Mouse (Mus musculus): ENCODE results near the gene Knl1. TPM values are rescaled to one million over a fixed set of nuclear protein-coding genes. Genes with fewer than 3 reads are reported as not detected.
A peak's percentile ranks its signal among the peaks of the same experiment; 100 is the strongest.
"Not testable (repeated sequence)": the region's sequence is repeated elsewhere in the genome, so short reads cannot be mapped to it uniquely, and the experiment has no call there.

The Knl1 gene
- 4.3 and 4.7 TPM in 2 replicates for total RNA-seq (2017)

DNA sequence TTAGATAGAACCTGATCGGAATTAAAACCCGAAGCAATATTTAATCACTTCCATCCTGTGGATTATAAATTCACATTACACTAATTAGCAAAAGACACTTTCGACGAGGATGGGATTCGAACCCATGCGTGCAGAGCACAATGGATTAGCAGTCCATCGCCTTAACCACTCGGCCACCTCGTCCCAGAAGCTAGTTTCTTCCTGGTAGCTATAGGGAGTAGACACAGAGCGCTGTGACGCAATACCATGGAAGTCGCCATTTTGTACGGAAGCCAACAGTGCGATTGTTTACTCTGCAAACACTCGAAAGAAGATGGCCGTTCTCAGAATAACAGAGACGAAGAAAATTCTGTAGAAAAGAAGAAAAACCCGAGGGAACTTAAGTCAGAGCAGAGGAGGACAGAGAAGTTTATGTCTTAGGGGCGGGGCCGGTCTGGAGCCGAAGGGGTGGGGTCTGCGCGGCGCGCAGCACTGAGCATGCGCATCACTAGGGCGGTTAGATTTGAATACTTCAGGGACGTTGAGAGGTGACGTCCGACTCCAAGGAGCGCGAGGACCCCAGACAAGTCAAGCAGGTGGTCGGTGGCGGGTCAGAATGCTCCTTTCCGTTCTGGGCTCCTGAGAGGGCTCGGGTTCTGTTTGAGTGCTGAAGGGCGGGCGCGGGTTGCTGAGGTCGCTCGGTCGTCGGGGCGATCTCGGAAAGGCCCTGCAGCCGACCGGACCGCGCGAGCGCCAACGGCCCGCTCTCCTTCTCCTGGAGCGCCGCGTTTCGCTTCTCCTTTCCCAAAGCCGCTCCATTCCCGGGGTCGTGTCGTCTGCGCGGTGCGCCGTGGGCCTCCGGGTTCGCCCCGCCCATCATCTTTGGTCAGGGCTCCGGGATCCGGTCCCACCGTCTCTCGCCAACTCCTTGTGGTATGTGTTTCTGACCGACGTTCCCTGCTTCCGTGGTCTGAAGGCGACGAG is at the start of gene Knl1:
TSS of gene Knl1 (plus strand) at position 471 of the 963 bp plus-strand sequence.
- peak; percentile 92 for ATAC-seq (ENCODE audit: extremely low read depth, insufficient number of reproducible peaks, low FRiP score, poor library complexity, severe bottlenecking)

DNA sequence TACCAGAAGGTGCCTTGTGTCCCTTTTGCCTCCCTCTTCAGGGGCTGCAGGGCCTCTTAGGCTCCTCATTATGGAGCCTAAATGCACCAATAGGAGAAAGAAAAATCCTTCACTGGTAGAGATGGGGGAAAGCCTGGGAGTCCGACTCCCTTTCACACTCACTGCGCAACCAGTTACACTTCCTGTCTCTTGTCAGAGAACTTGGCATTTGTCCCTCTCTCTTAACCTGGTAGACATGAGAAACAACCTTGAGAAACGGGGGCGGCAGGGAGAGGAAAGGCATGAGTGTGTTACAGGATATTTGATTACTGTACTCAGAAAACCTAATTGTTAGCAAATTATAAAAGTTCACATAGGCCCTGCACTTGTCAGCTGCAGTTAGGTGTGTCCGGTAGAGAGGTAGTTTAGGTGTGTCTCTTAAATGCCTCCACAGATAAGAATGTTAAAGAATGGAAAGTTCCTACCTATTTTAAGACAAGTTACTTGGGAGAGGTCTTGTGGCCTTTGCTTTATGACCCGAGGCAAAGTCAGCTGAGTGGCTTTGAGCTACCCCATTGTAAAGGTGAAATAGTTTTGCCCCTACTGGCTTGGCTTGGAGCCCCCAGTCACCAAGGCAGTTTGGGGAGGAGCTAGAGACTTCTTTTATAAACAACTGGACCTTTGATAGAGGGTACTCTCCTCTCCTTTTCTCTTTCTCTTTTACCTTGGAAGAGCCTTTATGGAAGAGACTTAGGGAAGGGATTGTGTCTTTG is 48.6 kb upstream of the Knl1 start:
- ATAC-seq (ENCODE audit: extremely low read depth, insufficient number of reproducible peaks, low FRiP score, poor library complexity, severe bottlenecking), result no peak

DNA sequence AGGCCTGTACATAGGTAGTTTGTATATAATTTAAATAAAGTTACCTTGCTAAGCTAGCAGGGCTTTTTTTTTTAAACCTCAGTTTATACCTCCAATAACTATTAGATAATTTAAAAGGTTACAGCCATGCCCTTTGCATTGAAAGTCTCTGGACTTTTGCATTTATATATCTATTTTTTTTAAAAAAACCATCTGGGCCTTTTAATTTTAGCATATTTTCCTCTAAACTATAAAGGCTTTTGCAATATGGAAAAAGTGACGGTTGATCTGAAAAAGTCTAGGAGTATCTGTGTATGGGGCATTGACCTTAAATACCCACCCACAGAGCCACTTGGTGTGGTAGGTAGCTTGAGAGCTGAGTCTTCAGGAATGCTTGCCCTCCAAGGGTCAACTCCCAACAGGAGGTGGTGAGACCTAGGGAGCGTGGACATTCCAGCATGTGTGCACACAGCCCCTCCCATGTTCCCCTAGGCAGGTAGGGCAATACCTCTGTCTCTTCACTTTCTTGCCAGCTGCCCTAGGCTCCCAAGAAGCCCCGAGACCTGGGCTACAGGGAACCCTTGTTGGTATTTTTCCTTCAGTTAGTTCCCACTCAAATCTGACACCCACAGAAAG is 47.8 kb upstream of the Knl1 start:
- no peak for ATAC-seq (ENCODE audit: extremely low read depth, insufficient number of reproducible peaks, low FRiP score, poor library complexity, severe bottlenecking)

DNA sequence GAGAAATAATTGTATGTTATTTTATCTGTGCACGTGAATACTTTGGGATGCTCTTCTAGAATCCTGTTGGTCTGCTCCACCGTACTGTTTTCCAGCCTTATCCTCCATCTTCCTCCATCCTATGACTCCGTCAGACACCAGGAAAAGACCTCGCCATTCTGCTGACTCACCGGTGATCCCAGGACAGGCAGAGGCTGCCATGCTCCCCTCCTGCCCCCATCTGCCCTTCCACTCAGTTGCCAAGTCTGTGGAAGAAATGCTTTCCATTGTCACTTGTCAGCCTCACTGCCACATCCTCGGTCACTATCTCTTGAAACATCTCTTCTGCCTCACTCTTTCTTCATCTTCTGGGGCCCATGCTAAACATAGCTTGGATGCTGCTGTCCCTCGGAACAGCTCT is 40.0 kb upstream of the Knl1 start:
- no peak for ATAC-seq (ENCODE audit: extremely low read depth, insufficient number of reproducible peaks, low FRiP score, poor library complexity, severe bottlenecking)

DNA sequence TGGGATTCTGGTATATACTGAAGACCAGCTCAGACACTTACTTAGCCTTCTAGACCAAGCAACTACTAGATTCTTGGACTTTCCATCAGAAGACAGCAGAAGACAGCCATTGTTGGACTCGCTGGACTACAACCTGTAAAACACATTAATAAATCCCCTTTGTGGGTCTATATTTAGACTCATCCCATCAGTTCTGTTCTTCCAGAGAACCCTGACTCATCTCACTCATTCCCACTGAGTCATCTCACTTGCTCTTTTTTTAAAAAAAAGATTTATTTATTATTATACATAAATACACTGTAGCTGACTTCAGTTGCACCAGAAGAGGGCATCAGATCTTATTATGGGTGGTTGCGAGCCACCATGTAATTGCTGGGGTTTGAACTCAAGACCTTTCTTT is 37.5 kb upstream of the Knl1 start:
- no peak for ATAC-seq (ENCODE audit: extremely low read depth, insufficient number of reproducible peaks, low FRiP score, poor library complexity, severe bottlenecking)

DNA sequence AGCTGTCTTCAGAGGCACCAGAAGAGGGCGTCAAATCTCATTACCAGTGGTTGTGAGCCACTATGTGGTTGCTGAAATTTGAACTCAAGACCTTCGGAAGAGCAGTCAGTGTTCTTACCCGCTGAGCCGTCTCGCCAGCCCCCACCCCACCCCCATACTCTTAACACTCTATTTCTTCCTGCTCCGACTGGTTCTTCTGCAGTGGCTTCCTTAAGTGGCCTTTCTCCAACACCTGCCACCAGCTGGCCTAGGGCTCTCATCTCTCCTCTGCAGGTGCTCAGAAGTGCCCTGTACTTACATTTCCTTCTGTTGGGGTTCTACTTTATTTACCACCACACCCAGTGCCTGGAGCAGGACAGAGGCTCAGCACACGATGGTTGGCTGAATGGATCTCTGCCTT is 31.9 kb upstream of the Knl1 start:
- no peak for ATAC-seq (ENCODE audit: extremely low read depth, insufficient number of reproducible peaks, low FRiP score, poor library complexity, severe bottlenecking)

DNA sequence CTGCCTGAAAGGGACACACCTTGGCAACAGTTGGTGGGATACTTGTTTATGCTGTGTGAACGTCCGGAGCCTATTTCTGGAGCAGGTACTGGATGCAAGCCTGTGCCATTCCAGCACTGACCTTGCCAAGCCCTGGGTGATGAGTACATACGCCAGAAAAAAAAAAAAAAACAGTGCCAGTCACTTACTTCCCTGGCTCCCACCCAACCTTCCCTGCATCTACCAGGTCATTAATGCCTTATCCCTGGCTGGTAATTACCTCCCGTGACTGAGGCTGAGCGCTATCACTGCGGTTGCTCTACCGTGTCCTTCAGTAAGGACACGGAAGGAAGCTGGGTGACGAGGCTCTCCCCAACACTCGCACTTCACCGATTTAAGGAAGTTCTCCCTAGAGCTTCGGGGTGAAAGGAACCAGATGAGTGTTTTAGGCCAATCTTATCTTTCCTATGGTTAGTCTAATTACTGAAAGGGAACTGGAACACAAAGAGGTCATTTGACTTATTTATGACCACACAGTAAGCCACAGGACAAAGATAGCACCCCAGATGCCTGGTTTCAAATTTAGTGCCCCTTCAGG is 31.2 kb upstream of the Knl1 start:
- peak; percentile 82 for ATAC-seq (ENCODE audit: extremely low read depth, insufficient number of reproducible peaks, low FRiP score, poor library complexity, severe bottlenecking)

DNA sequence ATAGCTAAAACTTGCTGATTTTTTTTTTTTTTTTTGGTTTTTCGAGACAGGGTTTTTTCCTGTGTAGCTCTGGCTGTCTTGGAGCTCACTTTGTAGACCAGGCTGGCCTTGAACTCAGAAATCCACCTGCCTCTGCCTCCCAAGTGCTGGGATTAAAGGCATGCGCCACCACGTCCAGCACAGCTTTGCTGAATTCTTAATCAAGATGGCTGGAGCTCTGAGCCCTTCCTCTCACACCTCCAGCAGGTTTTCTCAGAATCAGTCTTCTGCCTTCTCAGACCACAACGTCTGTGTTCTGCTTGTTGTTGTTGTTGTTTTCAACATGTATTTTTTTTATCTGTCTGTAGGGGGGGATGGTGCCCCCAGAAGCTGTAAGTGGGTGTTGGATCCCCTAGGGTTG is 30.6 kb upstream of the Knl1 start:
- not testable (repeated sequence) for ATAC-seq (ENCODE audit: extremely low read depth, insufficient number of reproducible peaks, low FRiP score, poor library complexity, severe bottlenecking)

DNA sequence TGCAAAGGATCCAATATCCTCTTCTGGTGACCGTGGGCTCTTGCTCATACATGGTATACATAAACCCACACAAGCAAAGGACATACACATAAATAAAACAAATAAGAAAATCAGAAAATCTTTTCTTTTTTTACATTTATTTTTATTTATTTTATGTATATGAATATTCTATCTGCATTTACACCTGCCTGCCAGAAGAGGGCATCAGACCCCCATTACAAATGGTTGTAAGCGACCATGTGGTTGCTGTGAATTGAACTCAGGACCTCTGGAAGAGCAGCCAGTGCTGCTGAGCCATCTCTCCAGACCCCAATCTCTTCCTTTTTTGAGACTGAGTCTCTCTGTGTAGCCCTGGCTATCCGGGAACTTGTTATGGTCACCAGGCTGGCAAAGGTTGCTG is 29.3 kb upstream of the Knl1 start:
- ATAC-seq (ENCODE audit: extremely low read depth, insufficient number of reproducible peaks, low FRiP score, poor library complexity, severe bottlenecking), result no peak

DNA sequence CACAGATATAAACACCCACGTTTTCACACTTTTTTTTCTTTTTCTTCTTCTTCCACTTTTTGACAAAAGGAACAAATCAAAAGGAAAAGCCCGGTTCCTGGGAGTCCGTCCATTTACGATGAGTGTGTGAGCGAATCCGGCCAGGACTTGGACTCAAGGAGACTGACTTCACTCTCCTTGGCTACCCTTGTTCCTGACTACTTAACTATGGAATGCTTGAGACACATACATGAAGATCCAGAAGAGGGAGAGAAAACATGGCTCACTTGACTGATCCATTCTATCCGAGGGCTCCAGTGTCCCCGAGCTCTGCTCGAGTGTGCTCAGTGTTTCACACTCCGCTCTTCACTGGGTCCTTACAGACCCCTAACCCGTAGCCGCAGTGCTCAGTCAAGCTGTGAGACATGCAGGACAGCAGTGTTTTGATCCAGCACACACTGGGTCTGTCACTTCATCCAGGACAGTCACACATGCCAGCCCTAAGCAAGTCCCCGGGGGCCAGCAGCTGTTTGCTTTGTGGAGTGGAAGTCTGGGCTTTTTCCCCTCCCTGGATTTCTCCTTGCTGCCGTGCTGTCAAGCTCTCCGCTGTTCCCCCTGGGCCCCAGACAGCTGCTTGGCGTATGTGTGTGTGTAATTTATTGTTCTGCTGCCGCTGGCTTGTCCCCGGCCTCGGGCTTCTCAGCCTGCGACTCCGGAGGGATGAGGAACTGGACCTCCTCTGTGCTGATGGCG is 28.4 kb upstream of the Knl1 start:
- ATAC-seq (ENCODE audit: extremely low read depth, insufficient number of reproducible peaks, low FRiP score, poor library complexity, severe bottlenecking), result no peak

DNA sequence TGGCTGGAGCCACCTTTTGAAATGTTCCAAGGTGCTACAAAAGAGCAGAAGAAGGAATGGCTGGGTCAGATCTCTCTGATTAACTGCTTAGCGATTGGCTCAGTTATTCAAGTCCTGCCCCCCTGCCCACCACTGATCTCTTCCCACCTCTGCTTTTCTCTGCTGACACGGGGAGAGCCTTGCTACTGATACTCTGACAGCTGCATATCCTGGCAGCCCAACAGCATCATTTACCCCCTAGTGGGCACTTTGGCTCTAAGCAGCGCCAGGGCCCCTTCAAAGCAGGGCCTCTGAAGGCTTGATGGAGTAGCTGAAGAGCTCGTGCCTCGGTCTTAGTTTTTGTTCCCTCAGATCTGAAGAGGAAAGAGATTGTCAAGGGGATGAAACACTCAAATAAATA is 27.8 kb upstream of the Knl1 start:
- no peak for ATAC-seq (ENCODE audit: extremely low read depth, insufficient number of reproducible peaks, low FRiP score, poor library complexity, severe bottlenecking)

DNA sequence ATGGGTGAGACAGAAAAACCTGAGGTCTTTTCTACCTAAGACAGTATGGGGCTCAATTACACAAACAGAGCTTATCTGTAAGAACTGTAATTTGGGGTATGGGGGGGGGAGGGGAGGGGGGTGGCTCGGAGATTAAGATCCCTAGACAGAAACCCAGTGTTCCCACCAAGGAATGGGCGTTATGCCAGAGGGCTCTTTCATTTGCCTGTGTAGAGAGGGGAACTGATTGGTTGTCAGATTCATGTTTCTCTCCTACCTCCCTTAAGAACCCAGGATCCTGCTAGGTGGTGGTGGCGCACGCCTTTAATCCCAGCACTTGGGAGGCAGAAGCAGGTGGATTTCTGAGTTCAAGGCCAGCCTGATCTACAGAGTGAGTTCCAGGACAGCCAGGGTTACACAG is 27.4 kb upstream of the Knl1 start:
- ATAC-seq (ENCODE audit: extremely low read depth, insufficient number of reproducible peaks, low FRiP score, poor library complexity, severe bottlenecking), result no peak

DNA sequence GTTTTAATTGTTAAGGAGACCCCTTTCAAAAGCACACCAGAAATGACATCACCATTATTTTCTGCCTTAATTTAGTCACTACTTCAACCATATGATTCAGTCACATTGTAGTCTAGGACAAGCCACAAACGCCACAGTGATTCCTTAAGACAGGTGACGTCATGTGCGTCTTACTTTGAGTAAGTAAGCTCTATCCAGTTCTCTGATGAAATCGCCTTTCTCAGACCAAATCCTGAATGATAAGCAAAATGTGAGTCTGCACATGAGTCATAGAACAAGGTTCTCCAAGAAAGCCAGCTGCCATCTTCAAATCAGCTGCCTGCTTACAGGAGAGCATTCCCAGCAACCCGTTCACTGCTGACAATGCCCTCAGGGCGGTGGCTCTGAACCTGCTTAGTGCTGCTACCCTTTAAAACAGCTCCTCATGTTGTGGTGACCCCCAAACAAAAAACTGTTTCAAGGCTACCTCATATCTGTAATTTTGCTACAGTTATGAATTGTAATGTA is 23.7 kb upstream of the Knl1 start:
- no peak for ATAC-seq (ENCODE audit: extremely low read depth, insufficient number of reproducible peaks, low FRiP score, poor library complexity, severe bottlenecking)

DNA sequence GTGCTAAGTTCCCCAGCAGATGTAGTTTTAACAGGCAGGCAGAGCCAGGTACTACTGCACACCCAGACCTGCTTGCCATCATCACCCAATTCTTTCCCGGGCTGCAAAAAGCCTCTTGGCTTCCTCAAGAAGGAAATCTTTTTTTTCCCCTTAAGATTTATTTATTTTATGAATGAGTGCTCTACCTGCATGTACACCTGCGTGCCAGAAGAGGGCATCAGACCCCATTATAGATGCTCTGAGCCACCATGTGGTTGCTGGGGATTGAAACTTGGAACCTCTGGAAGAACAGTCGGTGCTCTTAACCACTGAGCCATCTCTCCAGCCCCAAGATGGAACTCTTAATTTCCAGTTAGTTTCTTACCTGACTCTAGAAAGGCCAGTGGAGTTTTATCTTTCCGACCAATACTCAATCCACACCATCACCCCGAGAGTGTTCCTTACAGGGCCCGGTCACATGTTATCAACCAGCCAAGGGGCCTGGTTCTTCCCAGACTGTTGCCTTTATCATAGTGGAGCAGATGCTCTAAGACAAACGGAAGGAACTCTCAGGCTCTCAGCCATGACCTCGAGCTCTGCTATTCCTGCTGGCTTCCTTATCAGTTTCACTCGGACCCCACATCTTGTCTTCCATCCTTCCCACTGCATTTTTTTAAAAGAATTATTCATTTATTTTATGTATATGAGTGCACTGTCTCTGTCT is 22.2 kb upstream of the Knl1 start:
- ATAC-seq (ENCODE audit: extremely low read depth, insufficient number of reproducible peaks, low FRiP score, poor library complexity, severe bottlenecking), result no peak

DNA sequence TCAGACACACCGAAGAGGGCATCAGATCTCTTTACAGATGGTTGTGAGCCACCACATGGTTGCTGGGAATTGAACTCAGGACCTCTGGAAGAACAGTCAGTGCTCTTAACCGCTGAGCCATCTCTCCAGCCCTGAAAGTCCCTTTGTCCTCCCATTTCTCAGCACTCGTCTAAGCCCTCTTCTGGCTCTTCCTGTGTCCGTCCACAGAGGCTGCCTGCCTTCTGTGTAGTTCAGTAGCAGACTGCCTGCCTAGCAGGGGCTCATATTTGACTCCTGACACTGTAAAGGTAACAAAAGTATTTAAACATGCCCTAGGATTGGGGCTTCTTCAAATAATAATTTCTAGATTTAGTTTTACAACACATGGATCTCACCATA is 21.7 kb upstream of the Knl1 start:
- ATAC-seq (ENCODE audit: extremely low read depth, insufficient number of reproducible peaks, low FRiP score, poor library complexity, severe bottlenecking), result no peak

DNA sequence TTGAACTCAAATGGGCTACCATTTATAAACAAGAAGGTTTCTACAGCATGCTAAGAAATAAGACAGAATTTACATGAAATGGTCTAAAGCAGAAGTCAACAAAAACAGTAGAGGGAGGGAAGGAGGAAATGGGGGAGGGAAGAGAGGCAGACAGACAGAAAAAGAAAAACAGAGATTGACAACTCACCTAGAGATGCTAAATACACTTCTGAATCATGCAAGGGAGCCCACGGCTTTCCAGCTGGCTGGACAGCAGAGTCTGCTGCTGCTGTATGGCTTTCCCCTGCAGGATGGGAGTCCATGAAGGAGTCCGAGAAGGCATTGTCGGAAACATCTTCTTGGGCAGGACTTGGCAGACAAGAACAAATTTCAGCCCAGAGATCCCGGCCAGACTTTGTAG is 20.0 kb upstream of the Knl1 start:
- ATAC-seq (ENCODE audit: extremely low read depth, insufficient number of reproducible peaks, low FRiP score, poor library complexity, severe bottlenecking), result no peak

DNA sequence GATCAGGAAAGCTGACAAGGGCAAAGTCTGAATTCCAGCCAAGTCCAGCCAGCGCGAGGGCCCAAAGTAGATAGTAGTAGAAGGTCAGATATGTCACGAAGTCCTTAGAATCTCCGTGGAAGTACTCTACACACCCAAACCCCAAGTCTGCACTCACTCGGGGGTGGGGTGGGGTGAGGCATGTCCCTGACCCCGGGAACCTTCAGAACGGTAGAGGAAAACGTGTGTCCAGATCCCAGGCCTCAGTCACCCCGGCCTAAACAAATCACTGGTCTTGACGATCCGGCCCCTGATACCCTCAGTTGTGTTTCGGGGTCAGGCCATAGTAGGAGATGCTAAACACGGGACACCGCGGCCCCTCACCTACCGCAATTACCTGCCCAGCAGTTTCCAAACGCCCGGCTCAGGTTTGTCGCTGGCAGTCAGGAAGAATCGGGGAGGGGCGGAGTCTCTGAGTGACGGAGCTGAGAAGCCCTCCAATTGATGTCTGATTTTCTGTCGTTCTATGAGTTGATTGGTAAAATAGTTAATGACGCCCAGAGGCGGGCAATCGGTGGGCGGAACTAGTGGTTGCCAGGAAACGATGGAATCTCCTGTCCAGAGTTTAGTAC is 17.9 kb upstream of the Knl1 start, which contains the start of gene Ccdc32:
TSS of gene Ccdc32 (minus strand) at position 453 of the 611 bp plus-strand sequence.
- peak; percentile 100 for ATAC-seq (ENCODE audit: extremely low read depth, insufficient number of reproducible peaks, low FRiP score, poor library complexity, severe bottlenecking)

DNA sequence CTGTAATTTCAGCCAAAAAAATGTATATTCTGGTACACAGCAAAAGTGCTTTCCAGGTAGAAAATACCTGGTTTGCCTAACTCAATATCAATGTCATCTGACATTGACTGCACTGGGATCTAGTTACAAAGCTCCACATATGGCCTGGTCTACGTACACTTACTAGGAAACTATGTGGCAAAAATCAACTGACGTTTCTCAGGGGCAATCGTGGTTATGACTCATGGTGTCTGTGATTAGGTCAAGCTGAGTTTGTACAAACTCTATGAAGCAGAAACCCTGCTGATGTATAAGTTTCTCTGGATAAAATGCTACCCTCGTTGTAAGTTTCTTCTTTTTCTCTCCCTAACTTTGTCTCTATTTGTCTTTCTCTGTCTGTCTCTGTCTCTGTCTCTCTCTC is 14.7 kb upstream of the Knl1 start:
- ATAC-seq (ENCODE audit: extremely low read depth, insufficient number of reproducible peaks, low FRiP score, poor library complexity, severe bottlenecking), result no peak

All from neutrophil, adult 5-6 weeks (primary cell).